Mouse (Mus musculus) duodenum, adult 2 months (tissue): ENCODE results near the gene Gm49405. TPM values are rescaled to one million over a fixed set of nuclear protein-coding genes. Genes with fewer than 3 reads are reported as not detected.

ENCODE experiments used
- polyA plus RNA-seq: library from polyadenylated mRNA; depleted of rRNA; stranded (reverse); fragments of >200 nt; gene quantifications from 2 replicates; pipeline ENCODE4 v1.2.3, GENCODE M21; 2012; ENCODE audit warnings: low replicate concordance; rRNA removed

Gm49405 gene
- 0.97 and 1.6 TPM in 2 replicates for polyA plus RNA-seq

DNA sequence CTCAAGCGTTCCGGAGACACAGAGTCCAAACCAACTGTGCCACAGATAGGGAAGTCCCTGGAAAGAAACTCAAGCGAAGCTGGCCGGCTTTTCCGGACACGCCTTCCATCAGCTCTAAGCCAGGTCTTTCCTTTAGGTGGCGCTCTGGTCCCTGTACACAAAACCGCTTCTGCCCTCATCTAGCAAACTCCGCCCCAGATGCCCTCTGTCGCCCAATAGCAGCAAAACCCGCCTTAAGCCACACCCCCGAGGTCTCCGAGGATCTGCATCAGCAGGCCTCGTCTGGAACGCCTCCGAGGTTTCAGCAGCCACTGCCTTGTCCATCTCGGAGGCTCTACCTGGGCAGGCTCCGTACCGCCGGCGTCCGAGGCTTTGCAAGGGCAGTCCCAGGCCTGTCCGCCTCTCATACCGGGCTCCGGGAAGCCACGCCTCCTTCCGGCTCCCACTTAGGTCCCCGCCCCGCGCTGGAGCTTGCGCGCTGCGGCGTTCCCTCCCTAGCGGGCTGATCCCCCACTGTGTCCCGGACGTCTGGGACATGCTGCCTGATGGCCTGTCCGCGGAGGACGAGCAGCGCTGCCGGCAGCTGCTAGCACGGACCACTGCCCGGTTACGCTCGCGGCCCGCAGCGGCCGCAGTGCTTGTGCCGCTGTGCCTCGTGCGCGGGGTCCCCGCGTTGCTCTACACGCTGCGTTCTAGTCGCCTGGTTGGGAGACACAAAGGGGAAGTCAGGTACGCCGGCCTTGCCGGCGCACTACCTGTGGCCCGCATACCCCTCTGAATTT lies at the start of gene Gm49405, which contains the start of gene Nudt8:
Gene Gm49405 (plus strand): TSS at position 508 of the 782 bp plus-strand sequence.
Gene Nudt8 (plus strand): TSS at position 462 of the 782 bp plus-strand sequence.

DNA sequence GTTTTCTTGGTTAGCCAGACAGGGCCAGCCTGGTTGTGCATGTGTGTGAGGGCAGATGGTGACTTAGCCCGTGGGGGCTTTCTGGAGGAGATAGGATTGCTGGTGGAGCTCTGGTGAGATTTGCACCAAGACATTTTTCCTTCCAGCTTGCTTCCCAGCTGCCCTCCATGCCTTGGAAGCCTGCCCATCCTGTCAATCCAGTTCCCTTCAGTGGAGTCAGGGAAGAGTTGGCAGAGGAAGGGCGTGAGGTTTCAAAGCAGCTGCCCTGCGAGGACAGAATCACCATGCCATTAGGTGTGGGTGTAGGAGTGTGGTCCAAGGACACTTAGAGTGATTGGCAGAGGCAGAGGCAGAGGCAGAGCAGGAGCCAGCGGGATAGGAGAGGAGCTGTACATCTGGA lies 42.0 kb upstream of the Gm49405 start, which contains the start of gene Aldh3b3:
Gene Aldh3b3 (plus strand): TSS at position 176 of the 400 bp plus-strand sequence.

DNA sequence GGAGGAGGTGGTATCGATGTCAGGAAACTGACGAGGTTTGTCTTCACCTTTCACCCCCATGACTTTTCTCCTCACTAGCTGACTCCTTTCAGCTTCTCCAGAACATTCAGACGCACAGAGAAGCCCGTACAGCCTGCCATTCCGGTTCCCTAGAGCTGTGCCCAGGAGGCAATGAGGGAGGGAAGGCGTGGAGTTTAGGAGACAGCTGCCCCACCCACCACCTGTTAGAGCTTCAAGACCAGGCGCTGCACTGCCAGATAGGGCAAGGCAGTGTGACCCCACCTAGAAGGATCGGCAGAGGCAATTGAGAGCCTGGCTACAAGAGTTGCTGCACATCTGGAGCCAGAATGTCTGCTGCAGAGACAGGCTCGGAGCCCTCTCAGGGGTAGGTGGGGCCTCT lies 28.2 kb upstream of the Gm49405 start, which contains the start of gene Aldh3b2:
Gene Aldh3b2 (plus strand): TSS at position 100 of the 400 bp plus-strand sequence.

DNA sequence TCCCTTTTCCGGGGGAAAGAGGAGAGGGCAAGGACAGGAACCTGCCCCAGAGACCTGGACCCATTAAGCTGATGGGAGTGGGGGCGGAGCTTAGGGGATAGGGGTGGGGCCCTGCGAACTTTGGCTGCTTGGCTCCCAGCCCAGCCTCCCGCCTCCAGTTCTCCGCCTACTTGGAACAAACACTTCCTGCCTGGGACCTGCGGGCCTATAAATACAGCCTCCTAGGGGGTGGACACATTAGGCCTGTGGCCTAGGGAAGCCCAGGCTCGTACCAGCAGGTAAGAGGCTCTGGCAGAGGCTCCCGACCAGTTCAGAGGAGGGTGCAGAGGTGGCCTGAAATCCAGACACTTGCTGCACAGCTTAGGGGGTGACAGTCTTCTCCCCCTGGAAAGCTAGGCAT lies 14.1 kb upstream of the Gm49405 start, which contains the start of gene Acy3:
Gene Acy3 (plus strand): TSS at position 237 of the 400 bp plus-strand sequence.

DNA sequence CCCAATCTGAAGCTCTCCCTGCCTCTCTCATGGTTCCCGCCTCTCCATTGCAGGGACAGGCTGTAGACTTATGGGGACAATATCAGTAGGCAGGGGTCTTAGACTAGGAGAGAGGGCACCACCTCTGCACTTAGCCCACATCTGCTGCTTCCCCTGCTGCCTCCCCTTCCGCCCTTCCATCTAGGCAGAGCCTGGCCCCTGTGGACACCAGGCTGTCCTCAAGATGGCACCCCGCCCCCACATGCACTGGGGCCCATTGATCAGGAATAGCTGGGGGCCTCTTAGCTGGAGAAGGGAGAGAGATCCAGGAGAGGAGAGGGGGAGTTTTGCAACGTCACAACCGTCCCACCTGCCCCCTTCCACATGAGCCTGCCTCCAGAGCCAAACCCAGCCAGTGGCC lies 8.0 kb upstream of the Gm49405 start, which contains the start of gene Tbx10:
Gene Tbx10 (plus strand): TSS at position 337 of the 400 bp plus-strand sequence.

DNA sequence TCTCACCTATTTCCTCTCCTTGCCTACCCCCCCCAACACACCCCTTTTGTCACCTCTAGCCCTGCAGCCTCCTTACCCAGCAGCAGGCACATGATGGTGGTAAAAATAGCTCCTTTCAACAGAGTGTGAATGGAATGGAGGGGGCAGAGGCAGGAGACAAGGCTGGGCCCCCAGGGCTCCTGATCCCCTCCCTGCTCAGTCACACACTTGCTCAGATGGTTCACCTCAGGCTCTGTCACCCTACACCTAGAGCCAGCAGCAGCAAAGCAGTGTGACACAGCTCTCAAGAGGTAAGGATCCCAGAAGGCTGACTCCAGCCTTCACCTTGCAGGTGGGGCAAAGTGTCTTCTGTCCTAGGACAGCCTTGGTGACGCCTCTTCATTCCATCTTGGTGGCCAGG lies 2.7 kb downstream of the Gm49405 start, which contains the start of gene Doc2g:
Gene Doc2g (plus strand): TSS at position 202 of the 400 bp plus-strand sequence.

DNA sequence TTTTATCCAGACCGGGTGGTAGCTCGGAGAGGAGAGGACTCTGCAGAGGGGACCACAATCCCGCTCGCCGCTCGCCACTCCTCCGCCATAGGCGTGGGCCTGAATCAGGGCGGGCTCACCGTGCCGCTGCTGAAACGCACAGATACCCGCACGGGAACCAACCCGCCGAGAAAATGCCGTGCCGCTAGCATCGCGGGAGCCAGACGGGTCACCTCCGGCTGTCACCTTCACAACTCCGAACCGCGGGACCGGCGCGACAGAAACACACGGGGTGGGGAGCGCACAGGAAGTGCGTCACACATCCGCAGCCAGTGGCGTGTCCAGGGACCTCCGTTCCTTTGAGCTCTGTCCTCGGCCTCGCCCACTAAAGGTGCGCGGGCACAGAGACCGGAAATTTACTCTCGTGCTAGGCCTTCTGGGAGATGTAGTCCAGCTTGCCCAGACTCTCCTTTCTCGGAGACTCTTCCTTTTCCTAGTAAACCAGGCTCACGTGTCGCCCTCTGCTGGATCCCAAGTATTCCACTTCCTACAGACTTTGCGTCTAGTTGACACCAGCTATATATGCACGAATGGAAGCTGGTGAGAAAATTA lies 12.1 kb downstream of the Gm49405 start, which contains the start of gene Ndufv1:
Gene Ndufv1 (minus strand): TSS at position 375 of the 591 bp plus-strand sequence.

DNA sequence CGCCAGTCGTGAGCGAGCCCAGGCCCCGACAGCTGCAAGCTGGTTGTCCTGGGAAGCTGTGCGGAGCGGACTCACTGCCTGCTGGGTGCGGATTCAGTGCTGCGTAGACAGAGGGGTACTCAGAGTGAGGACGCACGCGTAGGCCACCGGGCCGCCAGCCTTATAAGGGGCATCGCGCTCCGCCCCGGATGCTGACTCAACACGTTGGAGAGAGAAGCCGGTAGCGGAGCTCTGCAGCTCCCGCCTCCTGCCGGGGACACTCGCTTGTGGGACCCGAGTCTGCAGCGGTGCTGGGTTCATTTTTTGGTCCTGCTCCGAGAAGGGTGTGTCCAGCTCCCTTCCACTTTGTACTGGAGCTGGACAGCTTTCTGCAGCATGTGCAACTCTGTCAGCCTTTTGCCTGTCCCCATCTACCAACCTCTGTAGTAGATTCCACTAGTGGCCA lies 37.4 kb downstream of the Gm49405 start, which contains the start of gene Gstp1:
Gene Gstp1 (minus strand): TSS at position 198 of the 445 bp plus-strand sequence.

DNA sequence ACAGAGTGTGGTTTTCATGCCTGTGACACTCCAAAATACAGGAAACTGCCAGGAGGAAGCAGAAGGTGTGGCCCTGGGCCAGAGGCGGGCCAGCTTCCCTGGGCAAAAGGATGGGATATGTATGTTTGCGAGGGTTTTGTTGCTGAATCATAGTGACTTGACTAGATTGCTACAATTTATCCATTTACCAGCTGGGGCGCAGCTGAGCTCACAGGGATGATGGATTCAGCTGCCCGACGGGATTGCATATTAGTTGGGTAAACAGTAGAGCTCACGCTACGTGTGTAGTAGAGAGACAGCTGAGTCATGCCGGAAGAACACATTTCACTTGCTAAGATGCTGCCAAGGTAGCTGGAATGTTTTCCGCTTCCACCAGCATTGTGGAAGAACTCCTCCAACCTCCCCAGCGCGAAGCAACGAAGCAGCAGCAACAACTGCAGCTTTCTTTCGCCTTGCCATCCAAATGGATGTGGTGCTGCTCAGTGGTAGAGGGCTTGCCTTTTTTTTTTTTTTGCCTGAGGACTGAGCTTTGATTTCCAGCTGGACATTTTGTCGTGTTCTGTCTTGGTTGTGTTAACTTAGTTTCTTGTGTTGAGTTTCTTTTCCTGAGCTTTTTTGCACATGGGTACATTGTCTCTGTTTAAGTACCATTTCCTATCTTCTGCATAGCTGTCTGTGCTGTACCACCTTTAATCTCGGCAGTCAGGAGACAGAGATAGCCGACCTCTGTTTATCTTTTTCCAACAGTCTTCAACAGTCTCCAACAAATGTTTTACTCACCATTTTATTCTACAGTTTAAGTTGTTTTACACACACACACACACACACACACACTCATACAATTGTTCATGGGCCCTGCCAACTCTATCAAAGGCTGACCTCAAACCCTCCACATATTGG lies 45.8 kb downstream of the Gm49405 start, which contains the start of gene Gstp2:
Gene Gstp2 (minus strand): TSS at position 58 of the 900 bp plus-strand sequence.

Other genes with a start within 250 kb of the Gm49405 start
- gene Kmt5b, start 233.2 kb upstream of the Gm49405 start, polyA plus RNA-seq: 5.0 and 7.4 TPM in 2 replicates
- 103 and 183 TPM in 2 replicates for gene Chka, start 148.9 kb upstream of the Gm49405 start, polyA plus RNA-seq
- 151 and 158 TPM in 2 replicates for gene Tcirg1, start 93.5 kb upstream of the Gm49405 start, polyA plus RNA-seq
- 282 and 420 TPM in 2 replicates for gene Ndufs8, start 87.9 kb upstream of the Gm49405 start, polyA plus RNA-seq
- 34.0 and 57.2 TPM in 2 replicates for gene Aldh3b1, start 70.8 kb upstream of the Gm49405 start, polyA plus RNA-seq
- gene Unc93b1, start 65.4 kb upstream of the Gm49405 start, polyA plus RNA-seq: 99.1 and 127 TPM in 2 replicates
- not detected in 2 replicates for gene Aldh3b3, start 42.0 kb upstream of the Gm49405 start, polyA plus RNA-seq
- gene Aldh3b2, start 28.3 kb upstream of the Gm49405 start, polyA plus RNA-seq: 0.58 and 1.3 TPM in 2 replicates
- gene Acy3, start 14.1 kb upstream of the Gm49405 start, polyA plus RNA-seq: 136 and 319 TPM in 2 replicates
- 0.28 TPM in 1 of 2 replicates, not detected in the other for gene Tbx10, start 7.9 kb upstream of the Gm49405 start, polyA plus RNA-seq
- gene Nudt8, start within 50 bp of the Gm49405 start, polyA plus RNA-seq: 26.8 and 33.7 TPM in 2 replicates
- gene Doc2g, start 2.7 kb downstream of the Gm49405 start, polyA plus RNA-seq: 9.0 and 9.5 TPM in 2 replicates
- 160 and 198 TPM in 2 replicates for gene Ndufv1, start 12.2 kb downstream of the Gm49405 start, polyA plus RNA-seq
- gene Gstp1, start 37.4 kb downstream of the Gm49405 start, polyA plus RNA-seq: 2,340 and 2,743 TPM in 2 replicates
- gene Gstp2, start 45.4 kb downstream of the Gm49405 start, polyA plus RNA-seq: 291 and 464 TPM in 2 replicates
- gene Gstp3, start 58.9 kb downstream of the Gm49405 start, polyA plus RNA-seq: 13.8 and 20.0 TPM in 2 replicates
- 9.6 TPM in 1 of 2 replicates, not detected in the other for gene Cabp2, start 81.0 kb downstream of the Gm49405 start, polyA plus RNA-seq
- gene Cdk2ap2, start 96.6 kb downstream of the Gm49405 start, polyA plus RNA-seq: 348 and 507 TPM in 2 replicates
- 152 and 179 TPM in 2 replicates for gene Pitpnm1, start 99.4 kb downstream of the Gm49405 start, polyA plus RNA-seq
- 38.1 and 59.6 TPM in 2 replicates for gene Aip, start 125.2 kb downstream of the Gm49405 start, polyA plus RNA-seq
- gene Gpr152, start 139.2 kb downstream of the Gm49405 start, polyA plus RNA-seq: 0.04 TPM in 1 of 2 replicates, not detected in the other
- gene Cabp4, start 143.4 kb downstream of the Gm49405 start, polyA plus RNA-seq: 0.22 and 0.57 TPM in 2 replicates
- 265 and 317 TPM in 2 replicates for gene Coro1b, start 148.0 kb downstream of the Gm49405 start, polyA plus RNA-seq
- 94.5 and 168 TPM in 2 replicates for gene Ptprcap, start 153.0 kb downstream of the Gm49405 start, polyA plus RNA-seq
- gene Rps6kb2, start 162.7 kb downstream of the Gm49405 start, polyA plus RNA-seq: 49.5 and 55.8 TPM in 2 replicates
- 1.9 and 3.4 TPM in 2 replicates for gene Carns1, start 174.9 kb downstream of the Gm49405 start, polyA plus RNA-seq
- 8.6 and 23.0 TPM in 2 replicates for gene Tbc1d10c, start 190.7 kb downstream of the Gm49405 start, polyA plus RNA-seq
- gene Ppp1ca, start 191.4 kb downstream of the Gm49405 start, polyA plus RNA-seq: 237 and 257 TPM in 2 replicates
- 12.2 and 12.9 TPM in 2 replicates for gene Rad9a, start 201.0 kb downstream of the Gm49405 start, polyA plus RNA-seq
- gene Clcf1, start 213.6 kb downstream of the Gm49405 start, polyA plus RNA-seq: 6.8 and 12.7 TPM in 2 replicates
- gene AC109138.7, start 213.7 kb downstream of the Gm49405 start, polyA plus RNA-seq: not detected in 2 replicates
- gene Pold4, start 231.3 kb downstream of the Gm49405 start, polyA plus RNA-seq: 67.0 and 146 TPM in 2 replicates